Mouse (Mus musculus): Measurements from ENCODE around the gene Ddx18.
A peak's percentile ranks its signal among the peaks of the same experiment; 100 is the strongest.

Ddx18 gene

GRCm38 (mm10) chr1:121567521-121568489 lies at the start of gene Ddx18:
Gene Ddx18, minus strand, starts transcription at chr1:121567989.
- peak; percentile 98 for DNase-seq (ENCODE audit: low read depth, low spot score)

DNA sequence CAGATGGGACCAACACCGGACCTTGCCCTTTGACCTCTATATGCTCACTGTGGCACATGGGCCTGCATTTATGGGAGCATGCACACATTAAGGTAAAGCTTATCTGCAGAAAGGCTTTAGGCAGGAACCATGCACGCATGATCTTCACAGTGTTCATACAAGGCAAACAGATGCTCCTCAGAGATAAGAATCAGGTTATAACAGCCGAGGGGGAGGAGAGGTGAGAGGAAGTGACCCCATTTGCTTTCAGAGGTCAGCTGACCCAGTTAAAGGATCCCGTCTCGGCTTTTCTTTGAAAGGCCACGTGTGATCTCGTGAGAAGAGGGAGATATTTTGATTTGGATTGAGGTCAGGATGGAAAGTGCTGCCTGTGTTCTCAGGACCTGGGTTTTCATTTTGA lies 40.2 kb upstream of the Ddx18 start:
- no peak for DNase-seq (ENCODE audit: low read depth, low spot score)

DNA sequence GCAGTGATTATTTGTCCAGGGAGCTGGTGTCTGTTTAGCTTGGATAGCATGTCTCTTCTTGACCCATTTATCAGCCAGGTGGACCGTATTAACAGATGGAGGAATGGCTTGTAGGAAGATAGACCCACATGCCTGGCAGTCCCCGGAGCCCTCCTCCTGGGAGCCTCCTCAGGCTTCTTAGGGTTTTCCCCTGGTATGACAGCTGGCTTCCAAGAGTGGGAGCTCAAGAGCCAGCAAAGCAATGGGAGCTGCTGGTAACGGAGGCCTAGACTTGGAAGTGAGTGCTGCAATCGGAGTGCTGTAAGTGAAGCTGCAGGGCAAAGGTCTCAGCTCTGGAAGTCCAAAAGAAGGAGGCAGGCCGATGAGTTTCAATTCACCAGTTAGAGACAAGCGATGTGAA lies 37.3 kb upstream of the Ddx18 start:
- peak; percentile 43 for DNase-seq (ENCODE audit: low read depth, low spot score)

GRCm38 (mm10) chr1:121601893-121602292 lies 34.1 kb upstream of the Ddx18 start:
- DNase-seq (ENCODE audit: low read depth, low spot score): no peak

- peak; percentile 60 for DNase-seq (ENCODE audit: low read depth, low spot score)
These were observed 33.3 kb upstream of the Ddx18 start for GRCm38 (mm10) chr1:121601084-121601483.

GRCm38 (mm10) chr1:121598421-121598820 lies 30.6 kb upstream of the Ddx18 start:
- no peak for DNase-seq (ENCODE audit: low read depth, low spot score)

GRCm38 (mm10) chr1:121596951-121597625 lies 29.3 kb upstream of the Ddx18 start:
- DNase-seq (ENCODE audit: low read depth, low spot score): no peak

GRCm38 (mm10) chr1:121584838-121585237 lies 17.0 kb upstream of the Ddx18 start:
- no peak for DNase-seq (ENCODE audit: low read depth, low spot score)

DNA sequence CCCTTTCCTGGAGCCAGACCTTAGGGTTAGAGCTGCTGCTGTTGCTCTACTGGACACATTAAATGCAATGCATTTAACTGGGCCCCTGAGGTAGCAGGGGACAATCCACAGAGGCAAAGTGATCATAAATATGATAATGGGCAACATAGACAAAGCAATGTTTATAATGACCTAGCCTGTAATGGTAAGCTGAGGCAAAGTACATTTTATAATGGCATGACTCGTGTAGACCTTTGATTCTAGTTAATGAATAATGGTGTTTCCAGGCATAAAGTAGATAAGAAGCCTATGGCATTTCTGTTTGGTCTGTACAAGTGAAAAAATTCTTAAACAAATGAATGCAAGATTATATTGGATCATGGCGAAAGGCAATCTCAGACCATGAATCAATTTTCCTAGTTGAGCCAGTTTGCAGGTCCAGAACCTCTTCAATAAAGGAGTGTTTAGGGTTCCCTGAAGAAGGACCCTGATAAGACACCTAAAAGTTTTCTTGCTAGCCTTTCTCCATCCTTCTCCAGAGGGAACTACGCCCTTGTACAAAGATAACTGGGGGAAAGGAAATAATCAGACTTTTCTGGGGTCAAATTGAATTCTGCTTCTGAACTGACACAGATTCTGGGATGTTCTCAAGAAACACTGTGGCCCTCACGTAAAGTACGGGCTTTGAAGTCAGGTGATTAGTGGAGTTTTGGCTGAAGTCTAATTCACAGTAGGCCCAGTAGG lies 13.5 kb upstream of the Ddx18 start:
- no peak for DNase-seq (ENCODE audit: low read depth, low spot score)

- peak; percentile 56 for DNase-seq (ENCODE audit: low read depth, low spot score)
These were observed 9.7 kb upstream of the Ddx18 start for GRCm38 (mm10) chr1:121577491-121577890.

GRCm38 (mm10) chr1:121570522-121570921 lies 2.7 kb upstream of the Ddx18 start:
- no peak for DNase-seq (ENCODE audit: low read depth, low spot score)

DNA sequence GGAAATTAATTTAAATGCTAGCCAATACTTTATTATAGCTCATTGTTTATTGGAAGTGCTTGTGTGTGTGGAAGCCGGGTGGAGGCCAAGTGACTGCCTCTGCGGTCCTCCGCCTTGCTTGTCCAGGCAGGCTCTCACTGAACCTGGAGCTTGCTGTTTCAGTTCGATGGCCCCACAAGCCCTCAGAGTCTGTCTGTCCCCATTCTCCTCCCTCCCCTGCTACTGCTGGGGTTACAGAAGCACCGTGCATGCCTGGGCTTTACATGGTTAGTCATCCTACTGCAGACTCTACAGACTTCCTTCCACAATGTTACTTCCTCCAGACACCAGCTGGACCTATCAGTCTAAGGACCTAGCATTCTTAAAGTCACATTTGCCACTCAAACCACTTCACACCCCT lies 9.9 kb downstream of the Ddx18 start:
- DNase-seq (ENCODE audit: low read depth, low spot score): no peak

- no peak for DNase-seq (ENCODE audit: low read depth, low spot score)
These were observed 16.3 kb downstream of the Ddx18 start for GRCm38 (mm10) chr1:121551457-121551835.

- DNase-seq (ENCODE audit: low read depth, low spot score): no peak
These were observed 16.9 kb downstream of the Ddx18 start for GRCm38 (mm10) chr1:121550801-121551456.

GRCm38 (mm10) chr1:121549456-121549855 lies 18.3 kb downstream of the Ddx18 start:
- DNase-seq (ENCODE audit: low read depth, low spot score): peak; percentile 61

DNA sequence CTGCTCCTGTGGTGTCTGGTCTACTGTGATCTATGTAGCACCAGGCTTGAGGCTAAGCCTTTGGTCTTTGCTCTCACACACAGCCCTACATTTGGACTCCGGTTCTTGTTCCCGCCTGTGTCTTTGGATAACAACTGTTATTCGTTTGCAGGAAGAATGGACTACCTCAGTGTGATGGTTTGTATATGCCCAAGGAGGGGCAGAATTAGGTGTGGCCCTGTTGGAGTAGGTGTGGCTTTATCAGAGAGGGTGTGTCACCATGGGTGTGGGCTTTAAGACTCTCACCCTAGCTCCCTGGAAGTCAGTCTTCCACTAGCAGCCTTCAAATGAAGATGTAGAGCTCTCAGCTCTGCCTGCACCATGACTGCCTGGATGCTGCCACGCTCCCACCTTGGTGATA lies 19.1 kb downstream of the Ddx18 start:
- DNase-seq (ENCODE audit: low read depth, low spot score): peak; percentile 23

GRCm38 (mm10) chr1:121546844-121547243 lies 20.9 kb downstream of the Ddx18 start:
- no peak for DNase-seq (ENCODE audit: low read depth, low spot score)

DNA sequence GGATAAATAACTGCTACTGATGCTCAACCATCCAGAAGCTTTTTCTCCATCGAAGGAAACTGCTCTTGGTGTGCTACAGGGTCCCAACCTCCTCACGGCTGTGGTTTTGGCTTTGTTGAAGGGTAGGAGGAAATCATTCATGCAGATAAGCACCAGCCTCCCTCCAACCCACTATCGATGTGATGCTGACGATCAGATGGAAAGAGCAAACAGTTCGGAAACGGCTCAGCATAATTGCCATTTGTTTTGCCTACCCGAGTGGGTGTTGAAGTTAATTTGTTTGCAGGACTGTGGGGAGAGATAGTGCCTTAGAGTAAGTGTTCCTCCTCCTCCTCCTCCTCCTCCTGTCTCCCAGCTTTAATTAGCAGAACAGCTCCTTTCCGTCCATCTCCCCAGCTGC lies 27.4 kb downstream of the Ddx18 start:
- DNase-seq (ENCODE audit: low read depth, low spot score): no peak

- DNase-seq (ENCODE audit: low read depth, low spot score): no peak
These were observed 36.4 kb downstream of the Ddx18 start for GRCm38 (mm10) chr1:121531439-121531838.

GRCm38 (mm10) chr1:121529286-121529685 lies 38.5 kb downstream of the Ddx18 start:
- DNase-seq (ENCODE audit: low read depth, low spot score): no peak

DNA sequence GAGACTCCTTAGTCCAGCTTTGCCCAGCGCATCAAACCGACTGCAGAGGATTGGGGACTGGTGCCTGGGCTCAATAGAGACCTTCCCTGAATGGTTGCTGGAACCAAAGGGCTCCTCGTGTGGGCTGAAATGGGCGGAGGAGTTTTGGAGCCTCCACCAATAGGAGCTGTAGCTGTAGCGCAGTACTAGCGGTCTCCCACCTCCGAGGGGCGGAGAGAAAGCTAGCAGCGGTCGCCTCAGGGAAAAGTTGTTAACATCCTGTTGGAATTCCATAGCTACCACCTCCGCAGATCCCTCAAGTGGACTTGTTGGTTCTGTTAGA lies 39.4 kb downstream of the Ddx18 start, which contains the start of gene Htr5b:
Gene Htr5b (minus strand): TSS at position 67 of the 322 bp plus-strand sequence.
- DNase-seq (ENCODE audit: low read depth, low spot score): peak; percentile 88

All from ES-CJ7 (cell line).